Mouse (Mus musculus) hematopoietic multipotent progenitor cell, adult 10-12 weeks (in vitro differentiated cells): ENCODE results near the gene 1700020L24Rik. TPM values are rescaled to one million over a fixed set of nuclear protein-coding genes. Genes with fewer than 3 reads are reported as not detected.

Source experiments
- polyA plus RNA-seq: library from polyadenylated mRNA; stranded (reverse); fragments of >175 nt; gene quantifications from 2 replicates; pipeline ENCODE4 v1.2.3, GENCODE M21; 2012; ENCODE audit warnings: low replicate concordance

Gene 1700020L24Rik
- polyA plus RNA-seq = 1.3 and 2.4 TPM in 2 replicates

DNA sequence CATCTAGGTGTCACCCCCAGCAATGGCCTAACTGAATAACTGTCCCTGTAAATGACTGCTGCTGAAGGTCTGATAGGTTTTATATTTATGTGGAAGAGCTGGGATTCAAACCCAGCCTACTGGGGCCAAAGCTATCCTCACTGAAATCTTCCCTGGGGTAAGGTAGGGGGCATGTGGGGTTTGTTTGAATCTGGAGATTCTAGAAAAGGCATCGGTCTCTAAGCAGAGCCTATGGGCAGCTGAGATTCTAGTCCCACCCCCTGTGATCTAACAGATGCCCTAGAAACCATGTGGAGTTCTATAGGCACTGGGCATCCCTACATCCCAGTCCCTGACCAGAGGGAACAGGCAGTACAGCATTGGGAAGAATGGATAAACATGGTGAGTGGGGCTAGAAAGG, at the start of gene 1700020L24Rik:
Gene 1700020L24Rik (plus strand): TSS at position 301 of the 400 bp plus-strand sequence.

DNA sequence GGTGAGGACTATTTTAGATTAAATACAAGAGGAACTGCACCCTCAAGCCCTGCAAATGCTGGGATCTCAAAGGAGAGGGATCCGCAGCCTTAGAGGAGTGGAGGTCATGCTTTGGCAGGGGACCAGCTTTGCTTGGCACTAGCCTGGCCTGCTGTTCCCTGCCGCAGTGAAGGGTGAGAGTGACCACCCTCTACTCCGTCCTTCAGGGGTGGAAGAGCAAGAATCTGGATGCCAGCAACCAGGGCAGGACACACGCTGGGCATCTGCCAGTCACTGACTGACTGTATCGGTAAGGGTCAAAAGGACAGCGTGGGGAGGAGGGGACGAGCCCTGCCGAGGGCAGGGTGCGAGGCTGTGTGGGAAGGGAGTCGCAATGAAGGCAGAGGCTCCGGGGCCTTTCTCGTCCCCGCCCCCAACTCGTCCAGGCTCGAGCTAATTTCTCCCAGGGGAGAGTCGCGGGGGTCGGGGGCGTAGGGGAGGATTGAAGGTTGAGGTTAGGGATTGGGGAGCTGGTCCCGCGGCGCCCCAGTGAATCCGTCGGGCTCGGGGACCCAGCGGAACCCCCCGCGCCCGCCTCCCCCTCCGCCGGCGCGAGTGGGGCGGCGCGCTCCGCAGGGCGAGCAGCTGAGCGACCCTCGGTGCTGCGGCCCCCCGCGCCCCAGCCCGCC, 28.3 kb upstream of the 1700020L24Rik start, which contains the start of gene Rasl10b:
Gene Rasl10b (plus strand): TSS at position 51 of the 668 bp plus-strand sequence.

DNA sequence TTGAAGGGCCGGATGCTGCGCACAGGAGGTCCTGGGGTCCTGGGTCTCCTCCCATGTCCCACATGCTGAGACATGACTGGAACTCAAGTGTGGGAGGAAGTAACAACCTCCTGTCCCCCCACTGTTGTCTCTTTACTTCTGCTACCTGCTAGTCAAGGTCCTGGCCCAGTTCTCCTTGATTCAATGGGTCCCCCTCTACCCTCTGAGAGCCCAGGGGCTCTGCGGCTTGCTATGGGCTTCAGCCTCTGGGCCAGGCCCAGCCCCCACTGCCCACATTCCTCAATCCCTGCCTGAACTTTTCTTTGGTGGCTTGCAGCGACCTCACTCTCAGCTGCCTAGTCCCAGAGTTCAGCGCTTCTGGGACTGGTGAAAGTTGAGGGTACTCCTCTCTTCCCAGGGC, 8.1 kb upstream of the 1700020L24Rik start, which contains the start of gene Gas2l2:
Gene Gas2l2 (minus strand): TSS at position 101 of the 400 bp plus-strand sequence.

DNA sequence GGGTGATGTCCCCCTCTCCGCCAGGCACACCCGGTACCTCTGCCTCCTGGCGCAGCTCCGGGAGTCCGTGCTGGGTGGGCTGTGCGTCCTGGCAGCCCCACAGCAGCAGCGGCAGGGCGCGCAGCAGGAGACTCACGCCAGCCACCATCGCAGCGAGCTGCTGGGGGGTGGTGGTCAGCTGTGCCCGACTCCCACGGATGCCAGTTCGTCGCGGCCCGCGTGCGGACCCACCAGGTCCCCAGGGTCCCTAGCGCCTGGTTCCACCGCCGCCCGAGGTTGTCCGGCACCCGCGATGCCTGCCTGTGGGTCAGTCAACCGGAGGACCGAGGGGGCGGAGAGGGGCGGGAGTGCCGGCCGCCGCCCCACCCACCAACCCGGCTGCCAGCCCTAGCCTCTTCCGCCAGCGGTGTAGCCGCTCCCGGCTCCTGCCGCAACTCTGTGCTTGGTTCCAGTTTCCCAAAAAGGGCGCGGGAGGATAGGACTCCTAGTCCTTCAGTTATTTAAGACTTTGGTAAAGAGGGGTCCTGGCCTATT, 25.3 kb downstream of the 1700020L24Rik start, which contains the start of gene Mmp28:
Gene Mmp28 (minus strand): TSS at position 361 of the 534 bp plus-strand sequence.

DNA sequence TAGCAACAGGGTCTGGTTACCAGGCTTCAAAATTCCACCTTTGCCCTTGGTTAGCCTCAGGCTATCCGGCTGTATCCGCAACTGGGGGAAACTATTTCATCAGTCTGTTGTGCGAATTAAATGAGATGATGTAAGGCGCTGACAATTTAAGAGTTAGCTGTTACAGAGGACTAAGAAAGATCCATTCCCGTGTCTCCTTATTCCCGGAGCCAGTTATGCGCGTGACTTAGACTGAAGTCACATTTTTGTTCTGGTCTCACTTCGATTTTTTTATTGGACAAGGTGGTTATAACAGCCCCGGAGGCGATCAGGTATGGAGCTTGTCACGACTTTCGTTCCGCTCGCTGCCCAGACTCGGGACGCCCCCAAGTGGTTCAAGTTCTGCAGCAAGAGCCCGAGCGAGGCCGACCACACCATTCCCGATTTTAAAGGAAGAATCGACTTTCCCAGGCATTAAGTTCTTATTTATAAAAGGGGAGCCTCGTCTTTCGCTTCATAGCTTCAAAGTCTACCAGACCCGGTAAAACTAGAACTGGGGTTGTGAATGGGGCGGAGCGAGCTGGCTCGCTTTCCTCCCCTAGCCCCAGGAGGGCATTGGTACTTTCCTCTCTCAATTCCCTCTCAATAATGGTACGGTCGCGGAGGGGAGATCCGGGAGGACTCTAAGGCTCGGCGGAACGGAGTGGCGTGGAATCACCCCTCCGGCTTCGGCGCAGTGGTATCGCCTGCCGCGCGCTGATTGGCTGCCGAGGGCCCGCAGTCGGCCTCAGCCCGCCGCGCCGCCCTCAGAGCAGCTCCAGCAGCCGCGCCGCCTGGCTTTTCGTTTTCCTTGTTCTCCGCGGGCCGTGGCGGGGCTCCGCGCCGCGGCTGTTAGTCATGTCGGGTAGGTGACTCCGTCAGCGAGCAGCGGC, 35.1 kb downstream of the 1700020L24Rik start, which contains the start of gene Taf15:
Gene Taf15 (plus strand): TSS at position 763 of the 911 bp plus-strand sequence.

Other genes with a start within 250 kb of the 1700020L24Rik start
- gene Slfn3, start 246.3 kb upstream of the 1700020L24Rik start, polyA plus RNA-seq = 0.18 and 0.36 TPM in 2 replicates
- gene Slfn14, start 151.0 kb upstream of the 1700020L24Rik start, polyA plus RNA-seq = 0.05 and 1.3 TPM in 2 replicates
- gene Ap2b1, start 138.7 kb upstream of the 1700020L24Rik start, polyA plus RNA-seq = 27.6 and 29.1 TPM in 2 replicates
- gene Pex12, start 135.1 kb upstream of the 1700020L24Rik start, polyA plus RNA-seq = 4.2 and 9.9 TPM in 2 replicates
- 0.06 and 0.16 TPM in 2 replicates for gene Rasl10b, start 28.5 kb upstream of the 1700020L24Rik start, polyA plus RNA-seq
- gene Gas2l2, start 8.2 kb upstream of the 1700020L24Rik start, polyA plus RNA-seq = not detected in 2 replicates
- gene Mmp28, start 25.4 kb downstream of the 1700020L24Rik start, polyA plus RNA-seq = 1.2 and 2.1 TPM in 2 replicates
- 112 and 167 TPM in 2 replicates for gene Taf15, start 35.4 kb downstream of the 1700020L24Rik start, polyA plus RNA-seq
- 0.16 and 0.21 TPM in 2 replicates for gene Heatr9, start 84.5 kb downstream of the 1700020L24Rik start, polyA plus RNA-seq
- gene Ccl5, start 92.8 kb downstream of the 1700020L24Rik start, polyA plus RNA-seq = 225 and 372 TPM in 2 replicates
- 1.7 and 5.0 TPM in 2 replicates for gene Ccl9, start 141.0 kb downstream of the 1700020L24Rik start, polyA plus RNA-seq
- gene Ccl6, start 155.4 kb downstream of the 1700020L24Rik start, polyA plus RNA-seq = 16.2 and 122 TPM in 2 replicates
- gene Rpl9-ps1, start 207.9 kb downstream of the 1700020L24Rik start, polyA plus RNA-seq = not detected in 2 replicates
- gene Ccl3, start 211.7 kb downstream of the 1700020L24Rik start, polyA plus RNA-seq = 2.7 and 7.1 TPM in 2 replicates
- gene Ccl4, start 224.9 kb downstream of the 1700020L24Rik start, polyA plus RNA-seq = 4.0 and 5.5 TPM in 2 replicates